Mouse (Mus musculus) left cerebral cortex, adult 8-10 months (tissue): ENCODE results near the gene Olfr711. TPM values are rescaled to one million over a fixed set of nuclear protein-coding genes. Genes with fewer than 3 reads are reported as not detected.
"Not testable (repeated sequence)": the region's sequence is repeated elsewhere in the genome, so short reads cannot be mapped to it uniquely, and the experiment has no call there.

Source experiments
- DNase-seq, 2 experiments: peaks; one replicate each; pipeline ENCODE4 v3.0.0; 2022; ENCODE audit warnings: low spot score in 2 of 2
- total RNA-seq, 4 experiments: library from RNA; stranded (reverse); gene quantifications; 2 replicates each; pipeline ENCODE4 v1.2.4; 2022

Gene Olfr711
- total RNA-seq: not detected

DNA sequence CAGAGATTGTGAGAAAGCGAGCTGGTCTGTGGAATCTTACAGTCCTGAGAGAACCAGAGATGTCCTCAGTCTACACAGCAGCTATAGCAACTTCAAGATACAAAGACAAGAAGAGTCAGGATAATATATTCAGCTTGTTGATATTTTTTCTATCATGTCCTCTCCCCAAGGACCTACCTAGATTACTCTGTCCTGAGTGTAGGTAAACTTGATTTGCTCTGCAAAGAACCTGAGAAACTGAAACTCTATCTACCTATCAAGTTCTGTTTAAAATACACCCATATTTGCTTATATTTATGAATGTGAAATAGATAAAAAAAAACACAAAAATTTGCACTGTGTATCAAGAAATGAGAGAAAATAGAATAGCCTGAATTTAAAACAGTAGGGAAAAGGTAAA lies at the start of gene Olfr711:
Gene Olfr711, minus strand, starts transcription at position 101 of the 400 bp plus-strand sequence.
- no peak for DNase-seq

DNA sequence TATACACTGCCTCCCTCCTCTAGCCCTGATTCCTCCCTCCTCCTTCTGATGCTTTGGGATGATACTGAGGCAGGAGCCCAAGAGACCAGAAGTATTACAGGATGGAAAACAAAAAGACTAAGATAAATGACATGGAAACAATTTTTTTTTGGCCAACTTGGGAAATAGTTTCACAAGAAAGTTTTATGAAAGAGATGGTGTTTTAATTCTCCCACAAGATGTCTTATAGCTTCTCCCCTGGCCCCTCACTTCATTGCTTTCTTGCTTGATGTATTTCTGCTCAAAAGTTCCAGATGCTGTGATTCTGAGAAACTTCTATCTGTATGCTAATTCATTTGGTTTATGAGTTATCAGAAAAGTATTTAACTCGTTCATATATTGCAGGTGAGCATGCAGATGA lies 30.7 kb upstream of the Olfr711 start, which contains the start of gene Olfr2:
Gene Olfr2, minus strand, starts transcription at position 101 of the 400 bp plus-strand sequence.
- DNase-seq: no peak

DNA sequence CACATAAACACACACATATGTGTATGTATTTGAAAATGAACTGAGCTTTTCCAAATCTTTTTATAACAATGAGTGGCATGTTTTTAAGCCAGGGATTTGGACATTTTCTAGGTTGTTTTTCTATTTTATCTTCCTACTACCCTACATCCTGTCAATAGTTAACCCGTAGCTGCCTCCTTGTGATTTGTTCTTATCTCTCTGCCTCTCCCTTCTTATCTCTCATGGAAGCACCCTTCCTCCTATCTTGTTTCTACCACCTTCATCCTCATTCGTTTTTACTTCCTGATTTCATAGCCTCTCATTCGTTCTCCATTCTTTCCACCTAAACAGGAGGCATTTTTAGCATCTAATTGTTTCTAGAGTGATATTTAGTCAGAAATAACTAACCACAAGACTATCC lies 28.9 kb upstream of the Olfr711 start:
- no peak for DNase-seq

DNA sequence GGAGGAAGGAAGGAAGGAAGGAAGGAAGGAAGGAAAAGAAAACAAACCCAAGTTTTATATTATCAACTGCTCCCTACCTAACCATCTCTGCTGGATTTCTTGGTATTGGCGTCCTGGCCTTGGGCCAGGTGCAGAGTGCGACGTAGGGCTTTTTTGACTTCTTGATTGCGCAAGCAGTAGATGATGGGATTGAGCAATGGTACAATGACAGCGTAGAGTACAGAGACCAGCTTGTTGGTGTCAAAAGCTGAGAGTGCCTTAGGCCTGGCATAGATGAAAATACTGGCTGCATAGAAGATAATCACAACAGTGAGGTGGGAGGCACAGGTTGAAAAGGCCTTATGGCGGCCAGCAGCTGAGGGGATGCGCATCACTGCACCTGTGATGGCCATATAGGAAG lies 25.5 kb upstream of the Olfr711 start:
- DNase-seq: no peak

DNA sequence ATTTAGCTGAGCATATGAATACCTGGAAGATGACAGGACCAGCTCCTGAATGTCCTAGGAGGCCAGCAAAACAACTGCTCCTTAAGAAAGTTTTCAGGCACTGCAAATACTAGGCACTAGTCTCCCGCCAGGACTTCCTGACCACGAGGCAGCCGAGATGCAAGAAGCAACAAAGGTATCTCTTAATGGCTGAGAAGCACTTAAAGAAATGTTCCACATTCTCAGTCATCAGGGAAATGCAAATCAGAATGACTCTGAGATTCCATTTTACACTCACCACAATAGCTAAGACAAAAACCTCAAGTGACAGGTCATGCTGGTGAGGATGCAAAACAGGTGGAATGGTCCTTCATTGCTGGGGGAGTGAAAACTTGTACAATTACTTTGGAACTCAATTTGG lies 10.0 kb upstream of the Olfr711 start:
- DNase-seq: no peak

DNA sequence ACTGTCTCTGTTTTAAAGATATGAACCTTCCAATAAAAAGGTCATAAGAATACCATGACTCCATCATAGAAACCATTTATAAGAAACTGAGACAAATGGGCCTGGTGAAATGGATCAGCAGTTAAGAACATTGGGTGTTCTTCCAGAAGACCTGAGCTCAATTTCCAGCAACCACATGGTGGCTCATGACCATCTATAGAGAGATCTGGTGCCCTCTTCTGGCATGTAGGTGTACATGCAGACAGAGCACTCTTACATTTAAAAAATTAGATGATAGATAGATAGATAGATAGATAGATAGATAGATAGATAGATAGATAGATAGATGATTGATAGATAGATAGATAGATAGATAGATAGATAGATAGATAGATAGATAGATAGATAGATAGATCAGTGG lies 7.8 kb downstream of the Olfr711 start:
- DNase-seq: not testable (repeated sequence)

DNA sequence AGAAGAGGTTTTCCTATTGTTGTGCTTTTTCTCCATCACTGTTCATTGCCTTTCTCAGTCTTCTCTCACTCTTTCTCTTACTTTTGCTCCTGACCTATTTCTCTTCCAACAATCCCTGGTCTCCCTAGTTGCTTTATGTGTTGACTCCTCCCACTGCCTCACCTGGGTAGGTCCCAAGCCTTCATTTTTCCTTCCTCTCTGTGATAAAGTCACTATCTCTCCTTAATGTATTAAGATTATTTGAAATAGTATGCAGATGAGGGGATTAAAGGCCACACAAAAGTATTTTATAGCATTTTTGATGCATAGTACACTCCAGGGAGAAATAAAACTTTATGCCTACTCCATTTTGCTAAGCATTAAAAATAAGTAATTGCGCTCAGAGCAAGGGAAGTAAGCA lies 11.4 kb downstream of the Olfr711 start, which contains the start of gene Olfr6:
Gene Olfr6, minus strand, starts transcription at position 101 of the 400 bp plus-strand sequence.
- no peak for DNase-seq

DNA sequence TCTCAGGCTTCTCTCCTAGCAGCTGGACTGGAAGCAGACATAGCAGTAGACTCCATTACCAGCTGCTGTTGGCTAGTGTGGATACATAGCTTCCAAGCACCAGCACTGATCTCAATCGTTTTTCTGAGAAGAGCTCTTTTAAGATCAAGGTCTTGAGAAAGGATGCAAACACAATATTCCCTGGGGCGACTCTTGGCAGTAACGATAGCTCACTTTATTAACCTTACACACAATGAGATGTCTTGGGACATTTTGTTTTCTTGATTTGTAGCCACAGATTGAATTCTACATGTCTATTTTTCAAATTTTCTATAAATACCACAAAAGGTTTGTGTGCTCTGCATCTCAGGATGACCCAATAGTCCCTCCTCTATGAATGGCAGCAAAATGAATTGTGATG lies 27.0 kb downstream of the Olfr711 start, which contains the start of gene Olfr710:
Gene Olfr710, minus strand, starts transcription at position 101 of the 400 bp plus-strand sequence.
- DNase-seq: no peak

DNA sequence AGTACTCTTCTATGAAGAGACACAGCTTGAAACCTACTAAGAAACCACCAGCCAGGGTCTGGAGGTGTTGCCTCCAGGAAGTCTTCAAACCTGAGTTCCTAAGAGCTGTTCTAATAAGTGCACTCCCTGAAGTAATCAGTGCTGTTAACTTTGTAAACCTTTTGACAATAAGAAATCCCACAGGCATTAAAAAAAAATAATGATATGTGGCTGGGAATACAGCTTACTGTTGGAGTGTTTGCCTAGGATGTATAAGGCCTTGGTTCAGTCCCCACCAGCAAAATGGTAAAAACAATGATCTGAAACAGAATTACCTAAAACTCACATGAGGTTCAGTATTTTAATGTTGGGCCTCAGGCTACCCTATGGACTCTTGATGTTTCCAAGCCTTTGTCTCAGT lies 43.1 kb downstream of the Olfr711 start, which contains the start of gene Olfr709-ps1:
Gene Olfr709-ps1, minus strand, starts transcription at position 101 of the 400 bp plus-strand sequence.
- no peak for DNase-seq

DNA sequence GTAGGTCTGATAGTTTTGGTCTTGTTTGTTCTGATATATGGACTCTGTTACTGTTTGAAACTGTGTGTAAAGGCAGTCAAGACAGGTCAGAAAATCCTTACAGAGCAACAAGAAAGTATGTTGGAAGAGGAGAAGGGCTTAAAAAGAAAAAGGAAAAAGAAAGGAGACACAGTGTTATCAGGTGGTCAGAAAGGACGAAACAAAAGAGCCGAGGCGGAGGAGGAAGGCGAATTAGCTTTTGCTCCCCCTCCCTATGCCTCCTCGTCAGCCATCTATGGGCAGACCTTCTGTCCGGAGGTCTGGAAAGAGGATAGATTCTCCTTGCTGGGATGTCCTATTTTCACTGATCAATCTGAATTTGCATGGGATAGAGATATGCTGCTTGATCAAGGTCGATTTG lies 54.3 kb downstream of the Olfr711 start:
- DNase-seq: not testable (repeated sequence)

Other genes starting within 250 kb of the Olfr711 start
- gene Olfr697, start 233.0 kb downstream of the Olfr711 start, total RNA-seq: not detected
- under 1 TPM in 1 of 4 experiments, not detected in 3; 0.42 TPM for gene Olfr698, start 220.1 kb downstream of the Olfr711 start, total RNA-seq
- not detected for gene Olfr699, start 182.3 kb downstream of the Olfr711 start, total RNA-seq
- gene Olfr700, start 166.6 kb downstream of the Olfr711 start, total RNA-seq: not detected
- gene Olfr701, start 161.3 kb downstream of the Olfr711 start, total RNA-seq: under 1 TPM in 1 of 4 experiments, not detected in 3; 0.07 TPM
- gene Olfr702, start 141.6 kb downstream of the Olfr711 start, total RNA-seq: not detected
- not detected for gene Olfr703, start 132.1 kb downstream of the Olfr711 start, total RNA-seq
- gene Olfr704, start 112.3 kb downstream of the Olfr711 start, total RNA-seq: not detected
- gene Olfr705, start 98.6 kb downstream of the Olfr711 start, total RNA-seq: not detected
- gene Olfr706, start 87.3 kb downstream of the Olfr711 start, total RNA-seq: not detected
- gene Olfr707, start 74.2 kb downstream of the Olfr711 start, total RNA-seq: not detected
- gene Olfr1532-ps1, start 67.5 kb downstream of the Olfr711 start, total RNA-seq: not detected
- gene Olfr709-ps1, start 43.2 kb downstream of the Olfr711 start, total RNA-seq: under 1 TPM in 1 of 4 experiments, not detected in 3; 0.14 TPM
- gene Olfr710, start 27.1 kb downstream of the Olfr711 start, total RNA-seq: not detected
- not detected for gene Olfr6, start 11.5 kb downstream of the Olfr711 start, total RNA-seq
- under 1 TPM in 1 of 4 experiments, not detected in 3; 0.05 TPM for gene Olfr2, start 30.6 kb upstream of the Olfr711 start, total RNA-seq
- not detected for gene Olfr713, start 55.7 kb upstream of the Olfr711 start, total RNA-seq
- gene Olfr714, start 95.5 kb upstream of the Olfr711 start, total RNA-seq: not detected
- gene Olfr17, start 117.8 kb upstream of the Olfr711 start, total RNA-seq: not detected
- not detected for gene Olfr715b, start 134.9 kb upstream of the Olfr711 start, total RNA-seq
- not detected for gene Olfr715, start 155.6 kb upstream of the Olfr711 start, total RNA-seq
- gene Olfr716, start 162.9 kb upstream of the Olfr711 start, total RNA-seq: not detected
- not detected for gene Nlrp14, start 191.5 kb upstream of the Olfr711 start, total RNA-seq
- not detected for gene Rbmxl2, start 234.0 kb upstream of the Olfr711 start, total RNA-seq